Mouse (Mus musculus) liver (tissue): ENCODE data around the gene Olfr251.
"Not testable (repeated sequence)": the region's sequence is repeated elsewhere in the genome, so short reads cannot be mapped to it uniquely, and the experiment has no call there.

Experiments
- DNase-seq: peaks from one replicate; pipeline ENCODE4 v3.0.0-alpha.2; 2020; ENCODE audit warnings: mixed read lengths

The Olfr251 gene

DNA sequence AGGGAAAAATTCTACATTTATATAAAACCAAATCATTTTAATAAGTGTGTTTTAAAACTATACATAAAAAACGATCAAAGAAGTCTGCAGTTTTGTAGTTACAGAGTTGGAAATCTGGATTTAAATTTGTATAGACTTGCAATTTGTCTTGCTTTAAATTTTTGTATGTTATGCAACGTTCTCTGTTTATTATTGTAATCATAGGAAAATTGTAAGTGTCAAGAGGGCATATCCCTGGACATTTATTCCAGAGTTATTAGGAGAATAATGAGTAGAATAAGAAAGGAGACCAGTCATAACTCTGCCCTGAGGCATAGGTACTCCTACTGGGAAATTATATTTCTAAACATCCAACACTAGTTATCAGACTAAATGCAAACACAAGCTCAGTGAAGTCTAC, at the start of gene Olfr251:
Gene Olfr251 (plus strand): TSS at position 301 of the 400 bp plus-strand sequence.
- no peak for DNase-seq

DNA sequence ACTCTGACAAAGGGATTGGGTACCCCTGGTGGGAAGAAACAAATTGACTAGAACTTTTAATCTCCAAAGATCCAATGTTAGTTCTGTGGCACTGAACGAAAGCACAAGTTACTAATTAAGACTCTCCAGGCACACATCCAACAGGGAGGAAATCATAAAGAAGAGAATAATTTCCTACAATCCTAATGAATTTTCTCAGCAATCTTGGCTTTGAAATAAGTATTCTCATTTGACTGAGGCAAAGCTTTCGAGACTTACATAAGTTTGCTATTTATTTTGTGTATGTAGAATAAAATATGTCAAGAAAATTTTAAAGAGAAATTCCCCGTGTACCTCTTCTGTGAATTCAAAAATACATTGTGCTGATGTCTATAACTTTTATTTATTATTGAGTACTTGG, 48.1 kb upstream of the Olfr251 start, which contains the start of gene Olfr25:
Gene Olfr25 (plus strand): TSS at position 301 of the 400 bp plus-strand sequence.
- DNase-seq = no peak

DNA sequence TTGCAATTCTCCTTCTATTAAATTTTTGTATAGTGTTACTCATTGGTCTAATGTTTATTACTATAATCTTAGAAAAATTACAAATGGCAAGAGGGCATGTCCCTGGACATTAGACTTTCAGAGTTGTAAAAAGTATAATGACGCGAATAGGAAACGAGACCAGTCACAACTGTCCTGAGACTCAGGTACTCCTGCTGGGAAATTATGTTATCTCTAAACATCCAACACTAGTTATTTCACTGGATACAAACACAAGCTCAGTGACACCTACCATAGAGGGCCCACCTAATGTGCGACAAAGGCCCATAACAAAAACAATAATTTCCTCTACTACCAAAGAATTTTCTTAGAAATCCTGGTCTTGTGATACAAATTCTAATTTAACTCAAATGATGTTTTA, 28.8 kb upstream of the Olfr251 start, which contains the start of gene Olfr898:
Gene Olfr898 (plus strand): TSS at position 301 of the 400 bp plus-strand sequence.
- no peak for DNase-seq

DNA sequence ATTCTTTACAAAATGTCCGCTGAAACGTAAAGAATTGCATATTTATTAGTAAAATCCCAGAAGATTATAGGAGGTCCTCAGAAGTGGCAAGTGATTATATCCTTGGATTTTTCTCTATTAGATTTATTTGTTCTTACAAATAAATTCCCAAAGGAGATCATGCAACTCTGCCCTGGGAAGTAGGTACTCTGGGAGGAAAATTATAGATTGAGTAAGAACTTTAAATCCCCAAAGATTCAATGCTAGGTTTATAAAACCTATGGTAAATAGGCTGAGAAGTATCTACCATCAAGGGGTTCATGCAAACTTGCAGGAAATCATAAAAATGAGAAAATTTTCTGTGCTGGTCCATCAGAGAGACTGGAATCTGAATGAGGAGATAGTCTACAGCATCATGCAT, 10.3 kb upstream of the Olfr251 start, which contains the start of gene Olfr250:
Gene Olfr250 (plus strand): TSS at position 301 of the 400 bp plus-strand sequence.
- DNase-seq = no peak

DNA sequence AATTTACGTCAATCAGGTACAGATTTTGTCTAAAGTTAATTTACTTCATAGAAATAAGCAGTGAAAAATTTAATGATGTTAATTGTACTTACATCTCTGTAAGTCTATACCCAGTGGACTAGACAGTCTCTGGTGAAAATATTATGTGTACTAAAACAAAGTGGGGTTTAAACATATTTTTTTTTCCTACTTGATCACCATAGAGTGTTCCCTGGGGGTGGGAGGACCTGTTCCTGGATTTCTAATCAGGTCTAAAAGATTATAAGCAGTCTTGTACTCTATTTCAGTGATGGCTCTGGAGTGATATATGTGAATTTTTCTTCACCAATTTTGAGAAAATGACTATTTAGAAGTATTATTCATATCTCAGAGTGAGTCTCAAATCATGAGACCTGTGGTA, 24.5 kb downstream of the Olfr251 start, which contains the start of gene Olfr147:
Gene Olfr147 (plus strand): TSS at position 301 of the 400 bp plus-strand sequence.
- no peak for DNase-seq

DNA sequence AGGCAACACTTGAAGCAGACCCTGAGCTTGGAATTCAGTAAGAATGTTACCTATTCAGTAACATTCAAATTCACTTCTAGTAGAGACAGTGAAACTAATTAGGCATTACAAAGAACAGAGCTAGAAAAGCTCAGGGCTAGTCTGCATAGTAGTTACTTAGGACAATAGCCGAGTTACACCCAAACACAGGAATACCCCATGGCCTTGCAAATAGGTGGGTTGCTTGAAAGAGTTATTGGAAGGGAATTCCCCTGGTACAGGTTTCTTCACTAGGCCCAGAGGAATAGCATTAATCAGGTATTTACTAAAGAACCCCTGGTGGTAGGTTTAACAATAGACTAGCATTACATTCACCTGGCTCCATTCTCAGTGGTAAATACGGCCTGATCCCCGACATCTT, 30.6 kb downstream of the Olfr251 start:
- not testable (repeated sequence) for DNase-seq

DNA sequence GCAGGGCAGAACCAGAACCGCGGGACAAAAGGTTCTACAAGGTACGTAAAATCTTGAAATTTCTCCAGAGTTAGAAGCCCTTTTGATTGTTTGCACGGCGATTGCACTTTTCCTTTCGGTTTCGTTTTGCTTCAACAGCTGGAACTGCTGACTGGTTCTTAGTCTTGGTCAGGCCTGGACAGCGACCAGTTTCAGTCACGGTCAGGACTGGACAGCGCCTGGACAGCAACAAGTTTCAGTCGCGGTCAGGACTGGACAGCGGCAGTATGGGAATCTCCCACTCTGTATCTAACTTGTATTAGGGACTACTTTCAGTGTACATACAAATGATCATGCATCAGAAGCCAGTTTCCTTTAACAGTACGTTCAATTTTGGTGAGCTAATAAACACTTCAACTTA, 36.6 kb downstream of the Olfr251 start:
- DNase-seq = peak; percentile 19

DNA sequence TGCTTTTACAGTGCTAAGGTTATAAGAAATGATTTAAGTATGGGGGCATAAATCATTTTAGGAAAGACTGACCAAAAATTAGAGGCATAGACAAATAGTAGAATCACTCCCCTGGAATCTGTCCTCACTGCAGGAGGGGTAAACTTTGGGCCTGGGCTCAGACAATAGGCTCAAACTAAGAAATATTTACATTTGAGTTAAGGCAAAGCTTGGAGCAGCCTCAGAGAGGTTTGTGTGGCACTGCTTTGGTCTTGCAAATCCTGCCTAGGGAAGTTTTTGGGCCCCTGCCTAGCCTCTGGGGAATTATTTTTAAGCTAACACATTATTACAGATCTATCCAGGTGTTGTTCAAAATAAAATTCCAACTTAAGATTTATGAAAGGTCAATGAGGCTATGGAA, 46.9 kb downstream of the Olfr251 start:
- no peak for DNase-seq

DNA sequence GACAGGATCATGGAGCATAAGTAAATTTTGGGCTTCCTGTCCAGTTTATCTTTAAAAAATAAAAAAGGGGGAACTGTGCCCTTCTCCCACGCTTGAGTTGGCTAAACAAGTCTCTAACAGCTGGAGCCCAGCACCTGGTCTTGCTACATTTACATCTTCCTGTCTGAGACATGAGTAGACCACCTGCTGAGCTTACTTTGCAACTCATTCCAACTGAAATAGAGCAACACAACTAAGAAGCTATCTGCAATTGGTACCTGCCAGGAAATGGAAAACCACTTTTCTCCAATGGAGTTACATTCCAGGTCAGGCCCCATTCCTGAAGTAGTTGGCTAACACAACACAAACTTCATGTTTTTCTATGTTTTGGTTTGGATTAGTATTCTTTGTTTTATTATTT, 50.1 kb downstream of the Olfr251 start:
- no peak for DNase-seq

DNA sequence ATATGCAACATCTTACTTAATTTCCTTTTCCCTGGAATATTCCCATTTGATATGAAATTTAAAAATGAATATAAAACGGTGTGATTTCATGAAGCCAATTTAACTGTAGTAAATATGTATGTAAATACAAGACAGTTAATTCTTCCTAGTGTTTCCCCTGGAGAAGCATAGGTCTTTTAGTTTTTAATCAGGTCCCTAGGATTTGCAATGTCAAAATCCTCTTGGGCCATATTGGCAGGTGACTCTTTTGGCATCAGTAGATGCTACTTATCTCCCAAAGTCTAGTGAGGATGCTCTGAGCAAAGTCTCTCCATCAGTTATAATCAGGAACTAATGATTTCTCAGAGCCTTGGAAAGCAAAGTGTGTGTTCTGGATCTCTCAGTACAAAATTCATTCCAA, 52.3 kb downstream of the Olfr251 start, which contains the start of gene Olfr901:
Gene Olfr901 (plus strand): TSS at position 301 of the 400 bp plus-strand sequence.
- DNase-seq = no peak
